Mouse (Mus musculus) embryonic facial prominence, embryonic 12.5 days (tissue): ENCODE data around the gene Kng2. TPM values are rescaled to one million over a fixed set of nuclear protein-coding genes. Genes with fewer than 3 reads are reported as not detected.
"Not testable (repeated sequence)": the region's sequence is repeated elsewhere in the genome, so short reads cannot be mapped to it uniquely, and the experiment has no call there.

Source experiments
- ATAC-seq: fragments of 200-750 bp; cut with Nextera tagmentation; 2 replicates; pipeline ENCODE4 v1.8.0; 2017; ENCODE audit not compliant: insufficient number of reproducible peaks, insufficient read depth, low FRiP score, low TSS enrichment
- H3K27ac ChIP-seq: fragments of 300-500 bp; sonication (generic); 2 replicates; pipeline ENCODE4 v1.5.1; 2016; ENCODE audit warnings: mild to moderate bottlenecking
- H3K27me3 ChIP-seq: fragments of 300-500 bp; sonication (generic); 2 replicates; pipeline ENCODE4 v1.6.1; 2016; ENCODE audit warnings: mild to moderate bottlenecking, moderate library complexity
- H3K36me3 ChIP-seq: fragments of 300-500 bp; sonication (generic); 2 replicates; pipeline ENCODE4 v1.6.1; 2016; ENCODE audit warnings: mild to moderate bottlenecking
- H3K4me1 ChIP-seq: fragments of 300-500 bp; sonication (generic); 2 replicates; pipeline ENCODE4 v1.6.1; 2016
- H3K4me2 ChIP-seq: fragments of 300-500 bp; sonication (generic); replicated peaks from 2 replicates; pipeline ENCODE4 v1.6.1; 2016; ENCODE audit warnings: mild to moderate bottlenecking, moderate library complexity
- H3K4me3 ChIP-seq: fragments of 300-500 bp; sonication (generic); 2 replicates; pipeline ENCODE4 v1.5.1; 2016; ENCODE audit warnings: mild to moderate bottlenecking
- H3K9ac ChIP-seq: fragments of 300-500 bp; sonication (generic); 2 replicates; pipeline ENCODE4 v1.6.1; 2016; ENCODE audit warnings: mild to moderate bottlenecking, moderate library complexity
- H3K9me3 ChIP-seq: fragments of 300-500 bp; sonication (generic); 2 replicates; pipeline ENCODE4 v1.6.1; 2016; ENCODE audit warnings: mild to moderate bottlenecking, moderate library complexity
- WGBS: fragments of 180-500 bp; shearing (Covaris S2); methylation state at CpG from one replicate; pipeline ENCODE4 v1.1.7; 2016; 5-methylcytosine and 5-hydroxymethylcytosine counted together
- polyA plus RNA-seq: library from polyadenylated mRNA; unstranded; fragments of >200 nt; fragmentation: Nextera tagmentation; extraction: Ambion mirVana; gene quantifications from 2 replicates; pipeline ENCODE4 v1.2.1, GENCODE M21; 2016

Kng2 gene
- polyA plus RNA-seq = not detected in 2 replicates

GRCm38 (mm10) chr16:23028966-23029600 lies at the start of gene Kng2:
Gene Kng2, minus strand, starts transcription at chr16:23029482.
- not testable (repeated sequence) for H3K27me3 ChIP-seq, ATAC-seq, H3K27ac ChIP-seq, H3K9ac ChIP-seq, H3K4me3 ChIP-seq, H3K36me3 ChIP-seq, H3K9me3 ChIP-seq, H3K4me2 ChIP-seq, H3K4me1 ChIP-seq
- WGBS = 92% methylated on average over 3 of the region's 3 CpGs

- H3K4me1 ChIP-seq, H3K4me3 ChIP-seq, H3K27ac ChIP-seq, H3K27me3 ChIP-seq, H3K9me3 ChIP-seq, ATAC-seq, H3K9ac ChIP-seq, H3K4me2 ChIP-seq, H3K36me3 ChIP-seq: not testable (repeated sequence)
- WGBS = 80% methylated on average over 6 of the region's 6 CpGs
Observed at GRCm38 (mm10) chr16:23077516-23077915, 48.2 kb upstream of the Kng2 start.

- 88% methylated on average over 5 of the region's 5 CpGs for WGBS
- ATAC-seq, H3K9ac ChIP-seq, H3K9me3 ChIP-seq, H3K4me3 ChIP-seq, H3K36me3 ChIP-seq, H3K27ac ChIP-seq, H3K4me2 ChIP-seq, H3K4me1 ChIP-seq, H3K27me3 ChIP-seq: not testable (repeated sequence)
Observed at GRCm38 (mm10) chr16:23060781-23061325, 31.6 kb upstream of the Kng2 start.

GRCm38 (mm10) chr16:23059630-23060029 lies 30.3 kb upstream of the Kng2 start:
- not testable (repeated sequence) for H3K27ac ChIP-seq, H3K36me3 ChIP-seq, H3K4me1 ChIP-seq, ATAC-seq, H3K9me3 ChIP-seq, H3K9ac ChIP-seq, H3K4me3 ChIP-seq, H3K27me3 ChIP-seq, H3K4me2 ChIP-seq
- 53% methylated on average over 4 of the region's 4 CpGs for WGBS

- 90% methylated on average over 1 of the region's 1 CpGs for WGBS
- not testable (repeated sequence) for H3K9me3 ChIP-seq
Observed at GRCm38 (mm10) chr16:23057668-23058447, 28.6 kb upstream of the Kng2 start, which contains the start of gene Kng1. Gene Kng1, plus strand, starts transcription at chr16:23057865.

GRCm38 (mm10) chr16:23046319-23046718 lies 17.0 kb upstream of the Kng2 start:
- WGBS = 63% methylated on average over 5 of the region's 5 CpGs
- H3K4me2 ChIP-seq = no peak overlapping the region
- no peaks in the 10 kb centered on the region for H3K36me3 ChIP-seq

More at GRCm38 (mm10) chr16:23057668-23058447, 28.6 kb upstream of the Kng2 start, which contains the start of gene Kng1:
- H3K4me1 ChIP-seq, H3K4me3 ChIP-seq, ATAC-seq, H3K27me3 ChIP-seq, H3K27ac ChIP-seq, H3K9ac ChIP-seq, H3K36me3 ChIP-seq, H3K4me2 ChIP-seq: not testable (repeated sequence)

GRCm38 (mm10) chr16:23040876-23041275 lies 11.6 kb upstream of the Kng2 start:
- Histone ChIP-seq H3K9me3 (no peaks in the 10 kb centered on the region), H3K36me3 (no peaks in the 10 kb centered on the region), H3K4me2 (no peak overlapping the region), H3K4me1 (no peaks in the 10 kb centered on the region), H3K9ac (no peak overlapping the region), H3K4me3 (no peak overlapping the region), H3K27ac (no peak overlapping the region), H3K27me3 (no peaks in the 10 kb centered on the region)
- whole genome bisulfite sequencing = 15% methylated on average over 4 of the region's 4 CpGs
- ATAC-seq = no peak

More at GRCm38 (mm10) chr16:23046319-23046718, 17.0 kb upstream of the Kng2 start:
- H3K27me3 ChIP-seq = no peaks in the 10 kb centered on the region
- no peak overlapping the region for H3K9ac ChIP-seq
- no peak overlapping the region for H3K27ac ChIP-seq
- H3K4me3 ChIP-seq = no peak overlapping the region
- no peaks in the 10 kb centered on the region for H3K4me1 ChIP-seq
- H3K9me3 ChIP-seq = no peaks in the 10 kb centered on the region
- no peak for ATAC-seq

- Histone ChIP-seq H3K4me1 (no peaks in the 10 kb centered on the region), H3K4me3 (no peak overlapping the region), H3K36me3 (no peaks in the 10 kb centered on the region), H3K27me3 (no peaks in the 10 kb centered on the region), H3K9me3 (no peaks in the 10 kb centered on the region), H3K27ac (no peak overlapping the region), H3K4me2 (no peak overlapping the region), H3K9ac (no peak overlapping the region)
- WGBS = 86% methylated on average over 4 of the region's 4 CpGs
- ATAC-seq = no peak
Observed at GRCm38 (mm10) chr16:23039281-23039680, 10.0 kb upstream of the Kng2 start.

- no peaks in the 10 kb centered on the region for H3K4me1 ChIP-seq
- no peak overlapping the region for H3K9ac ChIP-seq
- H3K27me3 ChIP-seq = no peaks in the 10 kb centered on the region
- no peak overlapping the region for H3K4me2 ChIP-seq
- ATAC-seq = no peak
- no peak overlapping the region for H3K4me3 ChIP-seq
- 84% methylated on average over 7 of the region's 7 CpGs for WGBS
- no peak overlapping the region for H3K27ac ChIP-seq
- no peaks in the 10 kb centered on the region for H3K36me3 ChIP-seq
- H3K9me3 ChIP-seq = no peaks in the 10 kb centered on the region
Observed at GRCm38 (mm10) chr16:23037744-23038143, 8.5 kb upstream of the Kng2 start.

GRCm38 (mm10) chr16:23033673-23034072 lies 4.4 kb upstream of the Kng2 start:
- H3K4me2 ChIP-seq = no peak overlapping the region
- H3K9ac ChIP-seq = no peak overlapping the region
- 91% methylated on average over 4 of the region's 4 CpGs for WGBS
- H3K4me1 ChIP-seq = no peaks in the 10 kb centered on the region
- H3K27me3 ChIP-seq = no peaks in the 10 kb centered on the region
- no peak overlapping the region for H3K4me3 ChIP-seq
- H3K9me3 ChIP-seq = 0 out of 2 replicates have a peak, but pooled peaks cover 4% of the 10 kb centered on the region
- no peaks in the 10 kb centered on the region for H3K36me3 ChIP-seq
- ATAC-seq = no peak
- no peak overlapping the region for H3K27ac ChIP-seq

GRCm38 (mm10) chr16:23030673-23031435 lies 1.6 kb upstream of the Kng2 start:
- no peak overlapping the region for H3K27ac ChIP-seq
- 80% methylated on average over 5 of the region's 5 CpGs for WGBS

More at GRCm38 (mm10) chr16:23030673-23031435, 1.6 kb upstream of the Kng2 start:
- Histone ChIP-seq H3K4me1 (no peaks in the 10 kb centered on the region), H3K36me3 (no peaks in the 10 kb centered on the region), H3K4me3 (no peak overlapping the region), H3K9ac (no peak overlapping the region), H3K4me2 (no peak overlapping the region), H3K9me3 (0 out of 2 replicates have a peak, but pooled peaks cover 4% of the 10 kb centered on the region), H3K27me3 (no peaks in the 10 kb centered on the region)
- no peak for ATAC-seq
